Mouse (Mus musculus): Measurements from ENCODE around the gene Adss.

GRCm38 (mm10) chr1:177797151-177797755 lies 942 bp upstream of the Adss start:
- TF ChIP-seq EP300 (IDR thresholded peaks at IDR 0.05) (no peak), CTCF (IDR thresholded peaks at IDR 0.05) (peak; percentile 37)

Measured in lung, postnatal 0 days (tissue).